Mouse (Mus musculus) forelimb bud, embryonic 11.5 days (tissue): Measurements from ENCODE around the gene Foxp1.

Source experiments
- DNase-seq: peaks from one replicate; pipeline ENCODE4 v3.0.0-alpha.2; 2012; ENCODE audit warnings: low read depth, low spot score

The Foxp1 gene

DNA sequence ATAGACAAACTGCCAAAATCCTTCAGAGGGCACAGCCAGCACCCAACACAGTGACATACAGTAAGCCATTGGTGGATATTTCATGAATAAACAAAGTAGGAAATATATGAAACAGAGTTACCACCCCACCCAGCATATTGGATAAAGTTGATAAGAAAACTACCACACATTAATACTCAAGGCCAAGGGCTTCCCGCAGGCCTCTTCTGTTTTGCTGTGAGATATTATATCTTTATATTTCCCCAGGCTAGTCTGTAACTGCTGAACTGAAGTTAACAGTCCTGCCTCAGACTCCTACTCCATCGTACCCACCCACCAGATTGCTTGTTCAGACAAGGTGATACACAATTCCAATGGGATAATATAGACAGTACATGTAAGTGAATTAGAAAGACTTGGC is 336.7 kb downstream of the Foxp1 start:
- DNase-seq, result no peak

DNA sequence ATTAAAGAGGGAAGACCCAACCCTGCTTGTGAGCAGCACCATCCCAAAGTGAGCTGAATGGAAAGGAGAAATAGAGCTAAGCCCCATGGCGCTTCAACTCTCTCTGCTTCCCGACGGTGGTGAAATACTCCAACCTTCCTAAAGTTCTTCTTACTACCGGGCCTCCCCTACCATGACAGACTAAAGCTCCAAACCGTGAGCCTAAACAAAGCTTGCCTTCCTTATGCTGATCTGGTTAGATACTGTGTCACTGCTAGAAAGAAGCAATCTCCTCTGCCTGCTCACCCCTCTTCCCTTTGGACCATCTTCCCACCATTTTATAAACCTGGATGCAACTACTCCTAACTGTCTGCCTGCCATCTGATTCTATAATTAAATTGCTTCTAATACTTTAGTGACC is 338.5 kb downstream of the Foxp1 start:
- no peak for DNase-seq

DNA sequence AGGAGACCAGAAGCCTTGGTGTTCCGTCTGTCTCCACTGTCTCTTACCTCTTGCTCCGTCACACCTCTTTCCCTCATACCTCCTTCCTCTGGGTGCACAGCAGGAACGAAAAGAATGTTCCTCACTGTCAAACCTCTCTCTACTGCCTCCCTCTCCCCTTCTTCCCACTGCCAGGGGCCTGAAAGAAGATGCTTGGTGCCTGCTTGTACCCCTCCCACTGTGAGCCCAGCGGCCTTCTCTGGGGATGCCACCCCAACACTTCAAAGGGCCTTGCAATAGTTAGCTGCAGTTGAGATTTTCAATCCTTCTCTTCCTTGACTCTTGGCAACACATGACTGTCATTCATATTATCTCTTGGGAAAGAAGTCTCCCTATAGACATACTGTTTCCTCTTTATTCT is 339.7 kb downstream of the Foxp1 start:
- no peak for DNase-seq

DNA sequence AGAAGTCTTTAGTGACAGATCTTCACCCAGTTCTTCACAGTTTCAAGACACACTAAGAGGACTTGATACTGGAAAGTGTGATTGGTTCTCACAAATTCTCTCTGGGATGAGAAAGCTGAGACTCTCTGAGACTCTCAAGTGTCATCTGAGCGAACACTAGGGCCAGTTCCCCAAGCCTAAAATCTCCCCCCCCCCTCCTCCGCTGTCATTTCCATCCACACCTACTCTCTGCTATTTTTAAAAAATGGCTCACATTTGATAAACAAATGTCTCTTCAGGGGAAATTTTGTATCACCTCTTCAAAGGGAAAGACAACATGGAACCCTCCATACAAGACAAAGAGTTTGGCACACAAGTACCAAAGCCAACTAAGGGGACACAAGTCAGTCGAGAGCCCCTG is 346.3 kb downstream of the Foxp1 start:
- DNase-seq, result no peak

DNA sequence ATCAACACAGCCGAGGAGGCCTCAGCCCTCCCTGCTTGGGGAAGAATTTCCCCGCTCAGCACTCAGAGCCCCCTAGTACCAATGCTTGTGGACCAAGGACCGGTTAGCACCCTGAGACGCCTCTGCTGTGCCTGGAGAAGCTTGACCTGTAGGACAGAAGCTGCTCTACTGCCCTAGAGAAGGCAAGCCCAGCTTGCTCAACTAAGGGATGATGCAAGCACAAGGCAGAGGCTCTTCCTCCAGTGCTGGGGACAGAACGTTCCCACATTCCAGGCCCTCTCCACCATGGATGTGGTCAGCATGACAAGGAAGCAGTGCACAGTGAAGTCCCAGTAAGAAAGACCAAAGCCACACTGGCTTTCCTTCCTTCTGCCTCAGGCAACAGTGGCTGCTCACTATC is 347.1 kb downstream of the Foxp1 start:
- no peak for DNase-seq

DNA sequence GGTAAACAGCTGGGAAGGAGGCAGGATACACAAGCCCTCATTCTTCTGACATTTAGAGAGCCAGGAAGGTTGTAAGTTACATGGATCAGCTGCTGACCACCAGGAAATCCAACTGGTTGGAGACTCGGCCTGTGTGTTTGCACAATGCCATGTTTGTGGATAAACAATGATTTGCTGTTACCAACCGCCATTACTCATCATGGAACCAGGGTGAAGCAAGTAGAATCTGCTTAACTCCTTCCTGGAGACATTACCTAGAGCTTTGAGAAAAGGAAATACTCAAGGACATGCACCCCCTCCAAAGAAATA is 348.7 kb downstream of the Foxp1 start:
- no peak for DNase-seq

DNA sequence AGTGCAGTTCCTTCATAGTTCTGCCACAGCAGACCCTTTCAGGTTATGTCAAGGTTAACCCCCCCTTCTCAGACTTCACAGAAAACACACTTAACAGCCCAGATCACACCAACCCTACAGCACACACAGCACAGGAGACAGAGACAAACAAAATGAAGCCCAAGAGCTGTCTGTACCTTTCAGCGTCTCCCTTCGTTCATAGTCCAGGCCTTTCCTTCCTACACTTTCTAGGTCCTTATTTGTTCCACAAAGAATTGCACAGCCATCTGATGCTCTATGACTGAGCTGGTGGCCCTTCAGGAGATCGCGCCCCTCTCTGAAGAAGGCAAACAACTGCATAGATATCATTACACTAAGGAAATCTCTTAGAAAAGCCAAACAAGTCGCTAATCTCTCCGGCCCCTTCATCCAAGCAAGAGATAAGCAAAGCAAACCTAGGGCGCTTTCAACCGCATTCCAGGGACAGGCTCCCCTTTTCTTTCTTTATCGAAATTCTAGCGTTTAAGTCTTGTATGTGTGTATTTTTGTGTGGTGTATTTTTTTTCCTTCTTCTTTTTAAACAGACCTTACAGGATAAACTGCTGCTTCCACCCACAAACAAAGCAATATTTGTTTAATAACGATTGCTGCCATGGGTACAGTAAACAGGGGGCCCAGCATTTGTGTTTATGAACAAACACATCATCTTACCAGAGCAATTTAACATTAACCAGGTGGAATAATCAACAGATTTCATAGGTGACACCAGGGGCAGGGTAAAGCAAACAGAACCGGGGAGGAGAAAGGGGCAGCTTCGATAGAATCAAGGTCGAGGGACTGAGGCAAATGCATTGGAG is 349.2 kb downstream of the Foxp1 start:
- no peak for DNase-seq

DNA sequence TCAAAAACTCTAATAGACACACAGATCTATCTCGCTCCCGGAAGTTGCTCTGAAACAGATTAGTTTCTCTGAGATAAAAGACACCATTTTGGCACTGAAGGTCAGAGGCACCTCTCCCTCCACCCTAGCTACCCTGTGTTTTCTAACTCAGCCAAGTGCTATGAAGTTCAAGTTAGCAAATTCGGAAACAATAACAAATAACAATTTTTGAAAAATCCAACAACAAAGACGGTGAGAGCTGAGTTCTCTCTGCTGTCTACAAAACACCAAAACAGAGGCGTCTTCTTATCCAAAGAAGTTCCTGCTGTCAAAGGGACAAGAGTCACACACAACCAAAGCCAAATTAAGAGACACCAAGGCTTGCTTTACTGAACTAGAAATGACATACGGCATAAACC is 349.9 kb downstream of the Foxp1 start:
- DNase-seq, result no peak

DNA sequence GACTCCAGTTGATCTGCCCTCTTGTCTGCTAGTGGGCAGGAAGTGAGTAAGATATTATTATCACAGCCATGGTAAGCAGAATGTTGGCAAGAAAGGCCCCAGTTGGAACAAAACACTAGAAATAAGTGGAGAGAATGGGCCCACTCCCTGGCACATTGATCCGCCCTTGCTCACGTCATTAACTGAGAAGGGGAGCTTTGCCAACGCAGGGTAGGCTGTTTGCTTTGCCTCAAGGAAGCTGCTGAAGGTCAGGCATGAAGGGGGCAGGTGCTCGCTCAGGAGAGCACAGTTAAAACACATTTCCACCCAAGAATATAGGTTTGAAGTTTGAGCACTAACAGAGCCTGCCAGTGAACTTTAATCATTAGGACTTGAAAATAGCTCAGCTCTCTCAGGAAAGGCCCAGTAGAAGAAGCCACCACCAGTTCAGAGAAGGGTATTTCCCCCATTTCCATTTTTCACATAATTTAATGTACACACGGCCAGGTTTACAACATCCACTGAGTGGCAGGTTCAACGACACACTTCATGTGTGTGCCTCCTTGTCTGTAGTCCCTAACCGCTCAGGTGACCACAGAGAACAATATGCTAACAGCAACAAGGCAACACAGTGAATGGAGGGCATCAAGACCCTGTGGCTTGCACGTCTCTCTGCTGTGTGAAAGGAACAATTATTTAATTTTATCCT is 350.5 kb downstream of the Foxp1 start:
- no peak for DNase-seq

DNA sequence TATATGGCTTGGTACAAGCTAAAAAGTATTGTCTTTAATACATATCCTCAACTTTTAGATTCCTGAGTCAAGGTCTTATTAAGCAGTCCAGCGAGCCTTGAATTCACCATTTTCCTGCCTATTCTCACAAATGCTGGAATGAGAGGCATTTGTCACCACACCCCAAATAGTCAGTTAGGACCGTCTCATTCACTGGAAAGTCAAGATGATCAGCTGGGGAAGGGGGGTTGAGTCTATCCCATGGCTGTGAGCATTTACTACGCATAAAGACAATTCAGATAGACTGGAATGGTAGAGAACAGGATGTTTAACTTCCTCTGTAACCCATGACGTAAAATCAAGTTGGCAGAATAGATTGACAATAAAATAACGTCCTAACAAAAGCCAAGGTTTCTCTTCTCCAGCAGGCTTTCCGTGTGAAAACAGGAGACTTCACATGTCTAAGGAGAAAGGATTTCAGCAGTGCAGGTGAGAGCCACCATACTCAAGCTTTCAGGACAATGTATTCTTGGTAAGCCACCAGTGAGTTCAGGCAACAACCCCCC is 351.2 kb downstream of the Foxp1 start:
- DNase-seq, result no peak

DNA sequence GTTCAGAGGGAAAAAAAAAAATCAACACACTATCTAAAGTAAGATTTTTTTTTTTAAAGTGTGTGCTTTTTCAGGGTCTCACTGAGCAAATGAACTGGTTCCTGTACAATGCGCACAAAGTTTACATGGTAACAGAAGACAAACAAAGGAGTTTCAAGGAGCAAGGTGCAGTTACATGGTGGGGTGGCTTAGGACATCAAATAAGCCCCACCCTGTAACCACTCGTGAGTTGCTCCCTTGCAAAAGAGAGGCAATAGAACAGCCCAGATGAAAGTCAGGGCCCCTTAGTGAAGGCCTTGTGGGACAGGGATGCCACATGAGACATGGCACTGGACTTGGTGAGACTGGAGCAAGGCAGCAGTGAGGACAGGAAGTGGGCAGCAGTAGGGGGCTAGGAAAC is 353.8 kb downstream of the Foxp1 start:
- no peak for DNase-seq

DNA sequence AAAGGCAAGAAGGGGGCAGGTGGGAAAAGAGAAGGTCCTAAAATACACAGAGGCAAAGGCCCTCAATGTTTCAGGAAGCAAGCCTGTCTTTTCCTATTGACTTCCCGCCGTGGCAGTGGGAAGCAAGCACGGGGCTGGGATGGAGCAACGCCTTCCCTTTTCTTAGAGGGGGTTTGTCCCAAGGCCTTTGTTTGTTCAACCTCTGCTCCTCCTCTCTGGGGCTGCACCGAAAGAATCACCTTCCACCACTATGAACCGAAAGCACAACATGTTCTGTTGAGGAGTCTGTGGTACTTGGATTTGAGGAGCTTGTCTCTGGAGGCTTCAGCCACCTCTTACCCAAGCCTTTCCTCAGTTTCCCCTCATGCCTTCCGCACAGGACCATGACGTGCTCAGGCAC is 355.5 kb downstream of the Foxp1 start:
- DNase-seq, result no peak

DNA sequence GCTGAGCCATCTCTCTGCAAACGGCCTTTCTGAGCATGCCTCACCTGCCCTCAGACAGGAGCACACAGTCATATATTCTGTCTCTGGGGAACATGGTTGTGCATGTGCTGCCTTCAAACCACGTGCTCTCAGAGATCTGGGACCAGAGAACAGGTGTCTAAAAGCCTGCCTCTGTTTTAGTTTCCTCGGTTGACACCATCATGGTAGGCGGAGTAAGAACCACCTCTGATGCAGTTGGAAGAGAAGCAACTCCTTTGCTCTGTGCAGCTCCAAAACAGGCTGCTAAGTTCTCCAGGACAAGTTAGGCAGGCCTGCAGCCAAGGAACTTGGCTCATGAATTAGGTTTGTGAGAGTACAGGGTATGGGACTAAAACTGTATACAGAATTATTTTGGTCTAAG is 356.4 kb downstream of the Foxp1 start:
- no peak for DNase-seq

DNA sequence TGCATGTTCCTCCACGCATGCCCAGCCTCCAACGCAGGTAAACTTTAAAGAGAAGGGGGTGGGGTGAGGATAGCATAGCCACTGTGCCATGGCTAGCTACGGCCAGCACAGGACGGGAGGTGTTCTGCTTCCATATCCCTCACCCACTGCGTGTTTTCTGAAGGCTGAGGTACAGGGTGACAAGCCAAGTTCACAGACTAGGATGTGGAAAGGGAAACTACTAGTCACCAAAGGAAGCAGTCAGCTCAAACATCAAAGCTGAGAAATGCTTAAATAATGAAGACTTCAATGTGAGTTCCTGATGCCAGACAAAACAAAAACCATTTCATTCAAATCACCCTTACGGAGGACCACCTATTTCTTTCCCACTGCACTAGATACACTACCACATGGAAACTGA is 357.8 kb downstream of the Foxp1 start:
- no peak for DNase-seq

DNA sequence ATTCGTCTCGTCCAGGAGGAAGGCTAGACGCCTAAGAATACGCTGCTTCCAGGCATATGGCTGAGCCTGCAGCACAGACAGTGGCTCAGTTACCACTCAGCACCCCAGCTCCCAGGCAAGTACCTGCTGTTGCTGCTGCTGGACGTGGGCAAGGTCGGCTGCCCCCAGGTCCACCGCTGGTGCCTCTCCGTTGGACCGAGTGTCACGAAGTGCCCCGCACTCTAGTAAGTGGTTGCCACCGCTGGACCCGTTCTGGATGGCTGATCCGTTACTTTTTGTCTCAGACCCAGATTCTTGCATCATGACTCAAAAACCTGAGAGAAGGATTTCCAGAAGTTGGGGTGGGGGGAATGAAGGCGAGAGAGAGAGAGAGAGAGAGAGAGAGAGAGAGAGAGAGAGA is 359.8 kb downstream of the Foxp1 start:
- no peak for DNase-seq

DNA sequence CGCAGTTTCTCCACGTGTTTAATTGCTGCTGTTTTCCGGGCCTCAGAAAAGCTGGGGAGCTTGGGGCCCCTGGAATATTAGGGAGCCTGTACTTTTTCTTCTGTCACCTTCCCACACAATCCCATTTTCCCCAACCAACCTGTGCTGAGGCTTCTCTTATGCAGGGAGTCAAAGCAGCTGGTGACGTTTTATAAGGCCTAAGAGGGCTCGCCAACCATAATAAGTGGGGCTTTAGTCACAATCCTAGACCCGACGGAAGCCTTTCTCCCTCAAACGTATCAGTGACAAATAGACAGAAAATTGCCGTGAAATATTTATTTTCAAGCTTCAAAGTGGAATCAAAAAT is 362.2 kb downstream of the Foxp1 start:
- no peak for DNase-seq

DNA sequence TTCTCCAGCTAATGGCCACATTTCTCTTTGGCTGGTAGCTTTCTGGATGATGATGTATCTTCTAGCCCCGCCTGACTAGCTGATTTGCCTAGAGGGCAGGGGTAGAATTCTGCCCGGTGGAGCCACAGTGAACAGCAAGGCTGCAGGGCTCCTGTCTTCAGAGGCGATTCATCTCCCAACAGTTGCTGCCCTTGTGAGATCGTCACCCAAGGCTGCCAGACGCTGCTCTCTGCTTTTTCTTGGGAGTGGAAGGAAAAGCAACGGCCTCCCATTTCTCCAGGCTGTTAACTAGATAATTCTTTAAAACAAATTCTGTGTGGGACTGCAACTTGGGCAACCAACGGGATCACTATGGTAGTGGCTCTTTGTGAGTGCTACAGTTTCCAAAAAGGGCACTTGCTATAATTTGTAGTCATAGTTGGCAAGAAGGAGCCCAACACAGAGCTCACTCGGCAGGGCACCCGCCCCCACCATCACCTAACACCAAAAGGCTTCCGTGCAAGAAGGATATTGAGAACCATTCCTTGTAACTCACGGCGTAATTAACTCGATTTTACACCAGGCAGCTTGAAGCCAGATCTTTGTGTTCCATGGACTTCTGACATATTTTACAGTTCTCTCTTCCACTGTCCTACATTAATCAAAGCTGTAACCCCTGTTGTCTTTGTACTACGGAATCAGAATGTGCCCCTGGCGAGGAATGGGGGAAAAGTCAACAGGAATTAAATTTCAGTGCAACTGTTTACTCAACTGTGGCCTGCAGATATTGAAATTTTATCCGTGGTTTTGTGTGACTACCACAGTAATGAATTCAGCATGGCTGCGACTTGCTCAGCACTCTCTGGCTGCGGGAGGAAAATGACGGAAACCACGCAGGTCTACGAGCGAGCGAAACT is 362.8 kb downstream of the Foxp1 start:
- DNase-seq, result peak; percentile 59

DNA sequence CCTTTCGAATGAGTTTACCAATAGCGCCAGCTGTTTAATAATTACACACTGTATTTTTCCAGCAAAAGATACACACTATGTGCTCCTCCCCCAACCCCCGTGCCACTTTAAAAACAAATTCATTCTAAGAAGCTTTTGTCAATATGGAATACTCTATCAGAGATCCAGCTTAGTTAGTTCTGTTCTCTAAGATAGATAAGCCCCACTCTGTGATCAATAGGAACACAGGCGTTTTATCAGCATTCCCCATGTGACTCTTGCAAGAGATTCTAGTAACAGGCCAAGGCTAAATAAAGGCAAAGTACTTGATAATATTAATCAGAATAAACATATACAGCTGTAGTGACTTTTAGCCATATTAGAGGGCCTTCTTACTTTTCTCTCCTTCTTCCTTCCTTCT is 368.8 kb downstream of the Foxp1 start:
- DNase-seq, result no peak

DNA sequence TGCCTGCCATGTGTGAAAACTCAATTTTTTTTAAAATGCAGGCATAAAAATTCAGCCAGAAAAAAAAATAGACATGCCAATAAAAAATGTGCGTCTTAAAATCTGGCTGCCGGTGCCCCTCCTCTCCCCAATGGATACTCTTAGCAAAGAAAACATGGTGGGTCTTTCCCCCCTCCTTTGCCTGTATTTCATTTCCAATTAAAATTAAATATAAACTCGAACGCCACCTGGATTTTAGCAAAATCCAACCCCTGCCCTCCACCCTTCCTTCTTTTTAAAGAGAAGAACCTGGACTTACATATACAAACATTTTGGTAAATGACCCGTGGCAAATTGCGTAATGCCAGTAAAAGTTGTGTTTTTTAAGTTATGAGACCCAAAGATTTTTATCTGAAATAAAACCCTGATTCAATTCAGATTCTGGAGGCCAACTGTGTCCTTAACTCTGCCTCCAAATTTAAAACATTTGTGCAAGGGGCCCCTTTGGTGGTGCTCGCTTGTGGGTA is 376.1 kb downstream of the Foxp1 start:
- no peak for DNase-seq

DNA sequence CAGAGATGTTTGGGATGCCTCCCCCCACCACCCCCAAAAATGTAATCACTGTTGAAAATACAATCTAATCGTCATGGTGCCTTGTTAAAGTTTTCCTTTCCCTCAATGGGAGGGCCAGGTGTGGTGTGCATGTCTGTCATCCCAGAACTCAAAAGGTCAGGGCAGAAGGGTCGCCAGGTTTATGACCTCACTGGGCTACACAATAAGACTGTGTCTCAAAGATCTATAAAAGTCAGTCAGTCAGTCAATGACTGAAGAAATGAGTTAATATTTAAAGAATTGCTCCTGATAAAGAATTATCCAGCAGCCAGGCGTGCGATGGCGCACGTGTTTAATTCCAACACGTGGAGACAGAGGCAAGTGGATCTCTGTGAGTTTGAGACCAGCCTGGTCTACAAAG is 377.5 kb downstream of the Foxp1 start:
- DNase-seq, result no peak

DNA sequence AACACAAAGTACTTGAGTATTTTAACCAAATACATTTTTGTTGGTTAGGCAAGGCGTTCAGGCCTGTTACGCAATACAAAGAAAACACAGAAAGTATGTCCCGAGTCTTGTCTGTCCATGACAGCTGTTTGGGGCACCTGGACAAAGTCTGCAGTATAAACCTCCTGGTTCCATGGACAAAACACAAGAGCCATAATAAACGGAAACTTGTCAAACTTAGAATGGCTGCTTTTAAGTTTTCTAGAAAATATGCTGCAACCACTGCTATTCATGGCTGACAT is 378.8 kb downstream of the Foxp1 start:
- DNase-seq, result no peak
